10 mouse cellular contexts compared by ENCODE assay signal in genomic region chr2:91412361-91412760, GRCm38 (mm10). TPM values are rescaled to one million over a fixed set of nuclear protein-coding genes. Genes with fewer than 3 reads are reported as not detected.
DNase-seq lines count a peak whose midpoint lies in the region; ATAC-seq lines count a peak whose summit lies in the region.
"Had no signal": no experiment of that assay in that cellular context is flagged by ENCODE, and none has a peak within 500 bp of the region (broad histone marks: within the 10 kb centered on the region; RNA-seq: fewer than 3 reads in every experiment).

No protein-coding gene starts in this region.

- H3K4me2 ChIP-seq in heart, embryonic 12.5 days: no peak overlapping the region
- H3K4me2 ChIP-seq in embryonic facial prominence, embryonic 14.5 days (ENCODE audit: low read depth, low read length): no peak overlapping the region
- H3K4me2 ChIP-seq: neural tube, embryonic 13.5 days had no signal

- H3K4me1 ChIP-seq in heart, embryonic 12.5 days (replicated peaks): peaks cover 14% of the 10 kb centered on the region; the same call in 1 of the 2 replicates
- peaks cover 17% of the 10 kb centered on the region for H3K4me1 ChIP-seq in embryonic facial prominence, embryonic 14.5 days (ENCODE audit: control insufficient read depth, insufficient read depth, low read length)

- H3K9ac ChIP-seq in heart, embryonic 12.5 days: no peak overlapping the region
- H3K9ac ChIP-seq in embryonic facial prominence, embryonic 14.5 days (ENCODE audit: low read depth, low read length): no peak overlapping the region
- H3K9ac ChIP-seq: neural tube, embryonic 13.5 days had no signal

- H3K36me3 ChIP-seq in heart, embryonic 12.5 days: no peaks in the 10 kb centered on the region
- H3K36me3 ChIP-seq in embryonic facial prominence, embryonic 14.5 days (ENCODE audit: control insufficient read depth, insufficient read depth, low read length): no peaks in the 10 kb centered on the region
- H3K36me3 ChIP-seq: neural tube, embryonic 13.5 days had no signal

- WGBS in heart, embryonic 12.5 days: 63% methylated on average over 5 of the region's 5 CpGs
- WGBS in embryonic facial prominence, embryonic 14.5 days: 64% methylated on average over 5 of the region's 5 CpGs

- H3K4me3 ChIP-seq in heart, embryonic 12.5 days: no peak overlapping the region
- no peak overlapping the region for H3K4me3 ChIP-seq in embryonic facial prominence, embryonic 14.5 days (ENCODE audit: low read depth, low read length)
- H3K4me3 ChIP-seq: neural tube, embryonic 13.5 days had no signal

- no peaks in the 10 kb centered on the region for H3K9me3 ChIP-seq in heart, embryonic 12.5 days (replicated peaks)
- no peaks in the 10 kb centered on the region for H3K9me3 ChIP-seq in embryonic facial prominence, embryonic 14.5 days (ENCODE audit: control insufficient read depth, low read length)
- H3K9me3 ChIP-seq: neural tube, embryonic 13.5 days had no signal

- peak; percentile 16 to 44 for DNase-seq in heart, adult 9 months (ENCODE audit: low spot score in 2 of 2)
- DNase-seq in embryonic facial prominence, embryonic 14.5 days (ENCODE audit: low spot score): no peak
- peak; percentile 47 to 66 for DNase-seq in kidney, postnatal 4 days
- DNase-seq in thymus, postnatal 25 days: no peak
- DNase-seq in urinary bladder, postnatal 36 days (ENCODE audit: low spot score in 2 of 2): no peak
- DNase-seq in cerebellum, postnatal 25 days: no peak
- DNase-seq: gastrocnemius, postnatal 10 days had no signal

- no peaks in the 10 kb centered on the region for H3K27me3 ChIP-seq in heart, embryonic 12.5 days (replicated peaks)
- no peaks in the 10 kb centered on the region for H3K27me3 ChIP-seq in embryonic facial prominence, embryonic 14.5 days (replicated peaks; ENCODE audit: control insufficient read depth, insufficient read depth, low read length)
- H3K27me3 ChIP-seq: neural tube, embryonic 13.5 days had no signal

- no peak for ATAC-seq in heart, embryonic 12.5 days (ENCODE audit: insufficient number of reproducible peaks, low FRiP score)
- ATAC-seq in embryonic facial prominence, embryonic 14.5 days (ENCODE audit: low read depth): no peak
- peak; percentile 98 for ATAC-seq in monocyte, adult 5-6 weeks (replicated peaks; ENCODE audit: insufficient number of reproducible peaks, low FRiP score, low TSS enrichment, poor library complexity, severe bottlenecking)

- no peak overlapping the region for H3K27ac ChIP-seq in heart, embryonic 12.5 days (ENCODE audit: poor library complexity, severe bottlenecking)
- peak overlapping the region; percentile 78; the same call in 1 of the 2 replicates for H3K27ac ChIP-seq in embryonic facial prominence, embryonic 14.5 days (replicated peaks; ENCODE audit: low read depth, low read length)
- H3K27ac ChIP-seq: neural tube, embryonic 13.5 days had no signal

RNA-seq across cellular contexts. Expression of gene 1110051M20Rik, which starts 32.1 kb away (rescaled TPM):
- polyA plus RNA-seq in heart, embryonic 12.5 days (2016; fragmentation: Nextera tagmentation; extraction: Ambion mirVana): 35.7 and 40.1 TPM in 2 replicates
- polyA plus RNA-seq in embryonic facial prominence, embryonic 14.5 days (2014; fragmentation: Nextera tagmentation; extraction: Ambion mirVana): 56.0 and 59.2 TPM in 2 replicates
- 4.0 to 12.7 TPM (median 5.5 TPM) in 3 replicates for total RNA-seq in monocyte, adult 5-6 weeks (2017)

RNA-seq across cellular contexts. Expression of gene Lrp4, which starts 45.0 kb away (rescaled TPM):
- polyA plus RNA-seq in heart, embryonic 12.5 days (2016; fragmentation: Nextera tagmentation; extraction: Ambion mirVana): 4.4 and 4.9 TPM in 2 replicates
- 7.3 and 7.6 TPM in 2 replicates for polyA plus RNA-seq in embryonic facial prominence, embryonic 14.5 days (2014; fragmentation: Nextera tagmentation; extraction: Ambion mirVana)
- total RNA-seq in monocyte, adult 5-6 weeks (2017): 1.4 to 2.5 TPM (median 1.6 TPM) in 3 replicates

Comparison
In these comparisons a context has a peak if more than half of its experiments do, and no peak if none do; other contexts are left out.
1. DNase-seq: peak in heart, adult 9 months (2 of 2) and kidney, postnatal 4 days (2 of 2); none in embryonic facial prominence, embryonic 14.5 days (single experiment), thymus, postnatal 25 days (single experiment), urinary bladder, postnatal 36 days (0 of 2) and cerebellum, postnatal 25 days (0 of 2).